Mouse (Mus musculus) hindbrain, embryonic 12.5 days (tissue): ENCODE data around the gene Klf5. TPM values are rescaled to one million over a fixed set of nuclear protein-coding genes. Genes with fewer than 3 reads are reported as not detected.

Experiments used
- ATAC-seq: fragments of 200-750 bp; cut with Nextera tagmentation; 2 replicates; pipeline ENCODE4 v1.8.0; 2017; ENCODE audit warnings: moderate TSS enrichment; ENCODE audit not compliant: low FRiP score
- H3K27ac ChIP-seq: fragments of 300-500 bp; sonication (generic); 2 replicates; pipeline ENCODE4 v1.5.1; 2016; ENCODE audit warnings: mild to moderate bottlenecking
- H3K27me3 ChIP-seq: fragments of 300-500 bp; sonication (generic); 2 replicates; pipeline ENCODE4 v1.6.1; 2016; ENCODE audit warnings: mild to moderate bottlenecking
- H3K36me3 ChIP-seq: fragments of 300-500 bp; sonication (generic); 2 replicates; pipeline ENCODE4 v1.6.1; 2016; ENCODE audit warnings: mild to moderate bottlenecking
- H3K4me1 ChIP-seq: fragments of 300-500 bp; sonication (generic); 2 replicates; pipeline ENCODE4 v1.6.1; 2016
- H3K4me2 ChIP-seq: fragments of 300-500 bp; sonication (generic); replicated peaks from 2 replicates; pipeline ENCODE4 v1.6.1; 2016; ENCODE audit warnings: mild to moderate bottlenecking
- H3K4me3 ChIP-seq: fragments of 300-500 bp; sonication (generic); 2 replicates; pipeline ENCODE4 v1.5.1; 2016; ENCODE audit warnings: mild to moderate bottlenecking
- H3K9ac ChIP-seq: fragments of 300-500 bp; sonication (generic); 2 replicates; pipeline ENCODE4 v1.6.1; 2016; ENCODE audit warnings: mild to moderate bottlenecking, moderate library complexity
- H3K9me3 ChIP-seq: fragments of 300-500 bp; sonication (generic); replicated peaks from 2 replicates; pipeline ENCODE4 v1.6.1; 2016; ENCODE audit warnings: mild to moderate bottlenecking
- WGBS: fragments of 180-500 bp; shearing (Covaris S2); methylation state at CpG from one replicate; pipeline ENCODE4 v1.1.7; 2016; 5-methylcytosine and 5-hydroxymethylcytosine counted together
- polyA plus RNA-seq: library from polyadenylated mRNA; unstranded; fragments of >200 nt; fragmentation: Nextera tagmentation; extraction: Ambion mirVana; gene quantifications from 2 replicates; pipeline ENCODE4 v1.2.1, GENCODE M21; 2016

Gene Klf5
- polyA plus RNA-seq, 1 experiment from 2014 or later, result 3.2 TPM

GRCm38 (mm10) chr14:99316275-99316674 lies 17.8 kb downstream of the Klf5 start:
- H3K4me1 ChIP-seq, result no peaks in the 10 kb centered on the region
- WGBS, result 92% methylated on average over 4 of the region's 4 CpGs
- no peak overlapping the region for H3K4me2 ChIP-seq
- H3K9ac ChIP-seq, result no peak overlapping the region
- ATAC-seq, result no peak
- no peaks in the 10 kb centered on the region for H3K9me3 ChIP-seq
- H3K27ac ChIP-seq, result no peak overlapping the region
- H3K27me3 ChIP-seq, result no peaks in the 10 kb centered on the region
- no peaks in the 10 kb centered on the region for H3K36me3 ChIP-seq
- no peak overlapping the region for H3K4me3 ChIP-seq

GRCm38 (mm10) chr14:99320736-99321135 lies 22.2 kb downstream of the Klf5 start:
- no peak overlapping the region for H3K9ac ChIP-seq
- WGBS, result 85% methylated on average over 5 of the region's 5 CpGs
- H3K27me3 ChIP-seq, result no peaks in the 10 kb centered on the region
- ATAC-seq, result no peak
- no peak overlapping the region for H3K4me3 ChIP-seq
- no peak overlapping the region for H3K27ac ChIP-seq
- no peaks in the 10 kb centered on the region for H3K36me3 ChIP-seq
- H3K4me1 ChIP-seq, result no peaks in the 10 kb centered on the region
- H3K4me2 ChIP-seq, result no peak overlapping the region
- H3K9me3 ChIP-seq, result no peaks in the 10 kb centered on the region

- no peaks in the 10 kb centered on the region for H3K36me3 ChIP-seq
- no peaks in the 10 kb centered on the region for H3K9me3 ChIP-seq
- 83% methylated on average over 10 of the region's 10 CpGs for WGBS
- no peak overlapping the region for H3K9ac ChIP-seq
- H3K4me1 ChIP-seq, result no peaks in the 10 kb centered on the region
- no peak overlapping the region for H3K27ac ChIP-seq
- no peaks in the 10 kb centered on the region for H3K27me3 ChIP-seq
- H3K4me3 ChIP-seq, result no peak overlapping the region
- ATAC-seq, result no peak
- no peak overlapping the region for H3K4me2 ChIP-seq
Measured at GRCm38 (mm10) chr14:99323376-99323775, 24.9 kb downstream of the Klf5 start.

DNA sequence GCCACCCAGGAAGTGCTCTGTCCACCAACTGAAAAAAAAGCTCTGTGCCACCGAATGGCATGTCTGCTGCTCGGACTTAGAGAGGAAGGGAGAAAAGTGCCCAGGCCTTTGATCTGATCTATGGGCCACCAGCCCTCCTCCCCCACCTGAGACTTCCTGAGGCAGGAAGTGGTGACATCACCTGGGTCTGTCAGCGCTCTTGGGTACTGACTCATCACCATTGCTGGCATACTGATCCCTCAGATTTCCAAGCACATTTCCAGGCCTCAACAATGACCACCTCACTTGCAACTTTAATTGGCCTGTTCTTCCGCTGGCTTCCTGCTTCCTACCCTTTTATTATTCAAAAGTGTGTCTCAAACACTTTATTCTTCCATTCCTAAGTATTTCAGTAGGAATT lies 26.0 kb downstream of the Klf5 start:
- Histone ChIP-seq H3K4me2 (no peak overlapping the region), H3K9ac (no peak overlapping the region), H3K27me3 (no peaks in the 10 kb centered on the region), H3K4me3 (no peak overlapping the region), H3K9me3 (no peaks in the 10 kb centered on the region), H3K36me3 (no peaks in the 10 kb centered on the region), H3K4me1 (no peaks in the 10 kb centered on the region), H3K27ac (no peak overlapping the region)
- no peak for ATAC-seq
- WGBS, result 74% methylated on average over 4 of the region's 4 CpGs

DNA sequence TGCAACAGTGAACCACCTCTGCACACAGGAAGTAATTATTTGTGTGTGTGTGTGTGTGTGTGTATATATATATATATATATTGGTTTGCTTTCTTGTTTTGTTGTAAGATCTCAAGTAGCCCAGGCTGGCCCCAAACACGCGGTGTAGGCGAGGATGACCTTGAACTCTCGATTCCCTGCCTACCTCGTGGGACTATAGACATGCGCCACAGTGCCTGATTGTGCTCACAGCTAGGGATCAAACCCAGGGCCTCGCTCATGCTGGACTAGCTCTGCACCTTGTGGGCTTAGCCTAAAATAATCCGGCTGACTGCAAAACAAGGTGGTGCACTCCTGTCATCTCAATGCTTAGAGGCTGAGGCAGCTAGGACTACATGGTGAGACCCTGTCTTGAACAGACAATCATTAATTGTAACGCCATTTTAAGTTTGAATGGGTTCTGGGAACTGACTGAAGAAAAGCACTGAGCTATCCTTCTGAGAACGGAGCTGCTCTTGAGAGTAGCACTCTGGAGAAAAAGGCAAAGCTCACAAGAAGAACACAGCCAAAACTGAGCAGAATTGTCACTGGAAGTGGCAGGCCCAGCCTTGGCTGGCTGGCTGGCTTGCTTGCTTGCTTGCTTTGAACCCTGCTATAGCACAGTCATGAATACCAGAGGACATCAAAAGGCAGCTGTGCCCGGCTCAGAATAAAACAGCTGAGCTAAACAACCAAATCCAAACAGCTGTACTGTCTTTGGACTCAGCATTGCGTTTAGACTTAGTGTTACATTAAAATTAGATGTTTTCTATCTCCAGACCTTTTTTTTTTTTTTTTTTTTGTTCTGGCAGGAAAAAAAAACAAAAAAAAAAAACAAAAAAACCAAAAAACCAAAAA lies 27.3 kb downstream of the Klf5 start:
- WGBS, result 79% methylated on average over 12 of the region's 12 CpGs
- Histone ChIP-seq H3K9me3 (no peaks in the 10 kb centered on the region), H3K27me3 (no peaks in the 10 kb centered on the region), H3K27ac (no peak overlapping the region), H3K4me2 (no peak overlapping the region), H3K36me3 (no peaks in the 10 kb centered on the region), H3K4me1 (no peaks in the 10 kb centered on the region), H3K9ac (no peak overlapping the region), H3K4me3 (no peak overlapping the region)
- ATAC-seq, result no peak

DNA sequence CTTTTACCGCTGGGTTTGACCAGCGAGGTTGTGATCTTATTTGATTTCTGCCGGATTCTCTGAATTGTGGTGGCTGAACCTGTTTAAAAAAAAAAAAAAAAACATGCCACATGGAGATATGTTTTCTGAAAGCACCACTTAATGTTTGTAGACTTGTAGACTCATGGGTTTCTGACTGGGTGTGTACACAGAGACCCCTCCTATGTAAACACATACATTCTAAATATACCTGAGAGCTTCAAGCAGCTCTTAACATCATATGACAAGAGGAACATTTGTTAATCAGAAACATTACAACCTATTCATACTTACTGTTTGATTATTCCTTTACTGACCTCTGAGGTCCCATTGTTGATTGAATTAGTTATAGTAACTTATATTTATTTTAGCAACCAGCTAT lies 38.1 kb downstream of the Klf5 start:
- WGBS, result 87% methylated on average over 3 of the region's 3 CpGs
- H3K9ac ChIP-seq, result no peak overlapping the region
- no peak overlapping the region for H3K4me3 ChIP-seq
- no peaks in the 10 kb centered on the region for H3K4me1 ChIP-seq
- H3K36me3 ChIP-seq, result no peaks in the 10 kb centered on the region
- no peak overlapping the region for H3K27ac ChIP-seq
- H3K27me3 ChIP-seq, result no peaks in the 10 kb centered on the region
- no peak for ATAC-seq
- no peak overlapping the region for H3K4me2 ChIP-seq
- no peaks in the 10 kb centered on the region for H3K9me3 ChIP-seq

DNA sequence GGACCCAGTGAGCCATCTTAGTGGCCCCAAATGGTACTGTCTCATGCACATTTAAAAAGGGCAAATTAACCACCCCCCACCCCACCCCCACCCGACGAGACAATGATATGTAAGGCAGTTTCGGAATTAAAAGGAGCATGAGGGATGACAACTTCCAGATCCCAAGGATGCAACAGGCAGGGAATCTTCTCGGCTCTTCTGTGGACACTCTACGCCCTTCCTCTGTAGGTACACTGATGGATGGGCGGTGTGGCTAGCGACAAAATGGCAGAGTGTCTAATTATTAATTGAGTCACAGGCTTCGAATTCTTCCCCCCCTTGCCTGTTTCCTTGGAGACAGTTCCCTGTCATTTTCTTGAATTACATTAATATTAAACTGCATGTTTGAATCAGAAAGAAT lies 40.5 kb downstream of the Klf5 start:
- H3K27ac ChIP-seq, result no peak overlapping the region
- H3K9me3 ChIP-seq, result no peaks in the 10 kb centered on the region
- 48% methylated on average over 8 of the region's 8 CpGs for WGBS
- no peak for ATAC-seq
- H3K9ac ChIP-seq, result no peak overlapping the region
- no peaks in the 10 kb centered on the region for H3K27me3 ChIP-seq
- H3K4me3 ChIP-seq, result no peak overlapping the region
- H3K4me1 ChIP-seq, result no peaks in the 10 kb centered on the region
- H3K36me3 ChIP-seq, result no peaks in the 10 kb centered on the region
- H3K4me2 ChIP-seq, result no peak overlapping the region

DNA sequence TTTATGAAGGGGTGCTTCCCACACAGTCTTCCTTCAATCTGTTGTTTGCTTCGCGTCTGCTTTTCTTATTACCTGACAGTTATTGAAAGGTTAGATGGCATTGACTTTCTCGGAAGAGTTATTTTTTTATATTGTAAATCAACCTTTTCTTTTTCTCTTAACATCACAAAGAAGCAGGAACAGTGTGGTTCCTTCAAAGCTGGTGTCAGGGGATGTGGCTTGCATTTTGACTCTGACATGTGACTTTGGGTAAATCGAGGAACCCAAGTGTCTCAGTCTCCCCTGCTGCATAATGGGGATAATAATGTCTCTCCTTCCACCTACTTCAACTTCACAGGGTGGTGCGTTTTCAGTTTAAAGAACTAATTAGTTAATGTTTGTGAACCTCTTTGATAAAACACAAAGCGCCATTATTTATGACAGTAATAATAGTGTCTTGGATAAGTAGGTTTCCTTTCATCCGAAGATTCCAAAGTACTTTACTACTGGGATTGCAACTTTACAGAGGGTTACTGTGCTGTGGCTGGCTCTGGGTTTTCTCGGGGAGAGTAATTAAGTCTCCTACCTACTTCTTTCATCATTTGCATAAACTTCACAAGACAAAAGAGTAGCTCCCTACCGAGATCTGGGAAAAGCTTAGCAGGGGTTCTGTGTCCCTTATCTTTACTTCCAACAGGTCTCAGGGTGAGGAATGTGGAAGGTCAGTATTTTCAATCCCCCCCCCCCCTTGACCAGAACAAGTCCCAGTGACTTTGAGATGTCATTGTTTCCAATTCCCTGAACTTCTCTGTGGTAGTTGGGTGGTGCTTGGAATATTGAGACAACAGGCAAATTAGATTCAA lies 41.4 kb downstream of the Klf5 start:
- Histone ChIP-seq H3K9ac (no peak overlapping the region), H3K9me3 (no peaks in the 10 kb centered on the region), H3K36me3 (no peaks in the 10 kb centered on the region), H3K27me3 (no peaks in the 10 kb centered on the region), H3K27ac (no peak overlapping the region), H3K4me2 (no peak overlapping the region), H3K4me3 (no peak overlapping the region), H3K4me1 (no peaks in the 10 kb centered on the region)
- no peak for ATAC-seq
- WGBS, result 17% methylated on average over 9 of the region's 9 CpGs

DNA sequence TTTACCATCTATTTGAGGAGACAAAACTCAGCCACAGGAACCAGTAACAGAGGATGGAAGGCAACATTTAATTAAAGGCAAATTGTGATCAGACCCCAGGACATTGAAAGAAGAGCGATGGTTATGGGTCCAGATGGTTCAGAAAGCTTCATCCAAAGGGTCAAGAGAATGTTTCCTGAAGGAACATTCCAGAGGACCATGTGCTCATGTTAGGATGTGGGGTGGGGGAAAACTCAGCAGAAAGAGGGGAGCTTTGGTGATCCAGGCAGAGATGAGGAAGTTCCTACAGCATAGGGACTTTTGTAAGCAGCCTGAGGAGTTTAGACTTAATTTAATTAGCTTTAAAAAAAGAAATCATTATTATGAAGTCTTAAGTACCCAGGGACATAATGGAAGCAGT lies 42.2 kb downstream of the Klf5 start:
- no peak for ATAC-seq
- H3K27me3 ChIP-seq, result no peaks in the 10 kb centered on the region
- H3K4me1 ChIP-seq, result no peaks in the 10 kb centered on the region
- H3K27ac ChIP-seq, result no peak overlapping the region
- 74% methylated on average over 1 of the region's 1 CpGs for WGBS
- no peak overlapping the region for H3K4me3 ChIP-seq
- no peak overlapping the region for H3K9ac ChIP-seq
- H3K9me3 ChIP-seq, result no peaks in the 10 kb centered on the region
- no peaks in the 10 kb centered on the region for H3K36me3 ChIP-seq
- no peak overlapping the region for H3K4me2 ChIP-seq

GRCm38 (mm10) chr14:99348175-99348764 lies 49.8 kb downstream of the Klf5 start:
- no peak for ATAC-seq
- no peak overlapping the region for H3K4me2 ChIP-seq
- WGBS, result 70% methylated on average over 13 of the region's 13 CpGs
- no peaks in the 10 kb centered on the region for H3K27me3 ChIP-seq
- H3K36me3 ChIP-seq, result no peaks in the 10 kb centered on the region
- H3K9ac ChIP-seq, result no peak overlapping the region
- H3K4me3 ChIP-seq, result no peak overlapping the region
- peaks cover 5% of the 10 kb centered on the region; the same call in 1 of the 2 replicates for H3K4me1 ChIP-seq
- H3K27ac ChIP-seq, result no peak overlapping the region
- H3K9me3 ChIP-seq, result no peaks in the 10 kb centered on the region

DNA sequence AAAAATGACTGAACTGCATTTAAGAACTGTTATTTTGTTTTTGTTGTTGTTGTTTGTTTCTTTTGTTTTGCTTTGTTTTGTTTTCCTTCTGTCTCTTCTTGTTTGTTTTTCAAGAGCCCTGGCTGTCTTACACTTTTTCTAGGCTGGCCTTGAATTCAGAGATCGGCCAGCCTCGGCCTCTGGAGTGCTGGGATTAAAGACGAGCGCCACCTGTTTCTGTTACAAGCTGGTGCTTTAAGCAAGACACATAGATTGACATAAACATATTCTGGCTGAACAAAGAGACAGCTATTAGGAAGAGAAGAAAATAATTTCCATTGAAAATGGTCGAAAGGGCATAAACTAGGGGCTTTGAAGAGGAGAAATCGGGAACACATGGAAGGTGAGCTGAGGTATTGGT lies 51.1 kb downstream of the Klf5 start:
- H3K9me3 ChIP-seq, result no peaks in the 10 kb centered on the region
- no peak overlapping the region for H3K4me3 ChIP-seq
- 74% methylated on average over 6 of the region's 6 CpGs for WGBS
- H3K4me2 ChIP-seq, result no peak overlapping the region
- H3K9ac ChIP-seq, result no peak overlapping the region
- H3K4me1 ChIP-seq, result peaks cover 5% of the 10 kb centered on the region; the same call in 1 of the 2 replicates
- no peak for ATAC-seq
- no peaks in the 10 kb centered on the region for H3K27me3 ChIP-seq
- H3K27ac ChIP-seq, result no peak overlapping the region
- H3K36me3 ChIP-seq, result no peaks in the 10 kb centered on the region

- no peak overlapping the region for H3K4me3 ChIP-seq
- H3K36me3 ChIP-seq, result no peaks in the 10 kb centered on the region
- H3K4me2 ChIP-seq, result no peak overlapping the region
- H3K9me3 ChIP-seq, result no peaks in the 10 kb centered on the region
- WGBS, result 54% methylated on average over 4 of the region's 4 CpGs
- no peak overlapping the region for H3K27ac ChIP-seq
- H3K27me3 ChIP-seq, result no peaks in the 10 kb centered on the region
- ATAC-seq, result no peak
- H3K9ac ChIP-seq, result no peak overlapping the region
- H3K4me1 ChIP-seq, result peaks cover 5% of the 10 kb centered on the region; the same call in 1 of the 2 replicates
Measured at GRCm38 (mm10) chr14:99352989-99353388, 54.5 kb downstream of the Klf5 start.
